Mouse (Mus musculus) G1E (cell line): ENCODE measurements around the gene Fyb. TPM values are rescaled to one million over a fixed set of nuclear protein-coding genes. Genes with fewer than 3 reads are reported as not detected.

Source experiments
- ATAC-seq: 2 replicates; pipeline ENCODE4 v1.8.0; 2016; ENCODE audit warnings: mild to moderate bottlenecking; ENCODE audit not compliant: insufficient number of reproducible peaks, poor library complexity, low FRiP score, severe bottlenecking; ENCODE audit errors: extremely low read depth
- DNase-seq: peaks from one replicate; pipeline ENCODE4 v3.0.0; 2012; ENCODE audit warnings: low spot score
- H3K27me3 ChIP-seq: 2 replicates; pipeline ENCODE4 v1.6.1; 2012; ENCODE audit warnings: mild to moderate bottlenecking, low read length, inconsistent platforms; ENCODE audit not compliant: insufficient read depth
- H3K36me3 ChIP-seq: replicated peaks from 2 replicates; pipeline ENCODE3; 2012; ENCODE audit warnings: mild to moderate bottlenecking, inconsistent platforms
- H3K4me1 ChIP-seq: 2 replicates; pipeline ENCODE4 v1.6.1; 2012; ENCODE audit warnings: low read depth, low read length, inconsistent platforms, mixed read lengths; ENCODE audit not compliant: insufficient read depth
- H3K4me3 ChIP-seq: 2 replicates; pipeline ENCODE4 v1.5.1; 2012; ENCODE audit warnings: low read depth, mild to moderate bottlenecking, inconsistent platforms, low read length, moderate library complexity, mixed read lengths
- H3K9me3 ChIP-seq: replicated peaks from 2 replicates; pipeline ENCODE4 v1.6.1; 2012; ENCODE audit warnings: inconsistent platforms
- CTCF ChIP-seq: IDR thresholded peaks from 2 replicates; pipeline ENCODE4 v1.5.1; 2012; ENCODE audit warnings: low read depth, low read length, inconsistent platforms, mixed read lengths
- GATA1 ChIP-seq: IDR thresholded peaks from 2 replicates; pipeline ENCODE4 v1.6.1; 2012; ENCODE audit warnings: borderline replicate concordance, low read length, inconsistent platforms, mixed read lengths
- GATA2 ChIP-seq: IDR thresholded peaks from 2 replicates; pipeline ENCODE4 v1.6.1; 2012; ENCODE audit warnings: low read depth, low read length, inconsistent platforms, borderline replicate concordance
- POLR2AphosphoS5 ChIP-seq: IDR thresholded peaks from 2 replicates; pipeline ENCODE4 v1.6.1; 2012; ENCODE audit warnings: low read depth, low read length, inconsistent platforms; ENCODE audit not compliant: insufficient replicate concordance
- TAL1 ChIP-seq: conservative IDR thresholded peaks from 2 replicates; pipeline ENCODE4 v1.6.1; 2012; ENCODE audit warnings: low read depth, low read length, inconsistent platforms, mixed read lengths
- polyA plus RNA-seq: library from polyadenylated mRNA; stranded (reverse); fragments of >175 nt; gene quantifications from 2 replicates; pipeline ENCODE4 v1.2.3, GENCODE M21; 2012
- total RNA-seq, 2 experiments: library from RNA; stranded (forward) in 1 of 2; stranded (reverse) in 1 of 2; fragments of 200-1000 nt in 1 of 2; fragments of >200 nt in 1 of 2; fragmentation: Nextera tagmentation in 1 of 2; gene quantifications; 2 replicates each; pipeline ENCODE4 v1.2.3; 2014 to 2017

Fyb gene
- total and polyA plus RNA-seq, 3 experiments: 126 to 1,103 (median 317) TPM

DNA sequence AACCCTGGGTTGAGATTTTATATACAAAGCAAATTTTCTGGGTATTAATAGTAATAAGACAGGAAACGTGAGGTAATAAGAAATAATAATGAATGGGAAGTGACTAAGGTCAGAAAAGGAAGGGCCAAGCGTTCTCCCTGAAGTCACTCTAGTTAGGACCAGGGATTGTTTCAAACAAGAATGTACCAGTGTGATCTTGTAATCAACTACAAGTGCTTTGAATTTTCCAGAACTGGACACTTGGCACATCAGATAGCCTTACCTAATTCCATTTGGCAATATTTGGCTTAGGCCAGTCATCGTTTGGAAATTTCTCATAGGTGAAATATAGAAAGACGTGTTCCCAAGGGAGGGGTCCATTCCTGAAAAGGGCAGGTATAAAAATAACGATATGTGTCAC is 103.5 kb downstream of the Fyb start:
- Histone ChIP-seq H3K4me1 (peaks cover 46% of the 10 kb centered on the region), H3K36me3 (peaks cover 56% of the 10 kb centered on the region), H3K4me3 (no peak overlapping the region), H3K27me3 (no peaks in the 10 kb centered on the region), H3K9me3 (no peaks in the 10 kb centered on the region)
- DNase-seq (no peak), ATAC-seq (no peak)
- TF ChIP-seq POLR2AphosphoS5: no peak
- TF ChIP-seq CTCF: no peak
- no peak for TF ChIP-seq GATA1
- TF ChIP-seq GATA2: no peak
- no peak for TF ChIP-seq TAL1

- Histone ChIP-seq H3K36me3 (peaks cover 63% of the 10 kb centered on the region), H3K4me1 (peaks cover 31% of the 10 kb centered on the region), H3K27me3 (no peaks in the 10 kb centered on the region), H3K4me3 (no peak overlapping the region), H3K9me3 (no peaks in the 10 kb centered on the region)
- no peak for TF ChIP-seq TAL1
- DNase-seq (no peak), ATAC-seq (no peak)
Observed at GRCm38 (mm10) chr15:6628431-6629077, 105.9 kb downstream of the Fyb start.

DNA sequence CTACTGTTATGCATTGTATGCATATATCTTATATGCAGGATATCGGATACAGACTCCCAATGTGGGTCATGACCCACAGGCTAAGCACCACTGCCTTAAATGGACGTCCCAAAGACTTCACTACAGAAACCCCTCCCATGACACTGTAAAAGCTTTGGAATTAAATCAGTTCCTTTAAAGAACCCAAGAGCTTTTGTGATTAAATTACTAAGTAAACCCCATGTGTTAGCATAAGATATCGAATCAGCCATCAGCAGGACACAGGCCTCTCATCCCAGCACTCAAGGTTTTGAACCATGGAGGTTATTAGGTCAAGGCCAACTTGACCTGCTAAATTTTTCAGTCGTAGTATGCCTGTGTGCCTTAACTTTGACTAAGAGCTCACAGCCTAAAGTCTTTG is 106.5 kb downstream of the Fyb start:
- H3K4me3 ChIP-seq: no peak overlapping the region
- H3K9me3 ChIP-seq: no peaks in the 10 kb centered on the region
- TF ChIP-seq CTCF: no peak
- no peak for TF ChIP-seq GATA2
- TF ChIP-seq GATA1: no peak
- TF ChIP-seq TAL1: no peak
- no peak for TF ChIP-seq POLR2AphosphoS5
- H3K4me1 ChIP-seq: peaks cover 25% of the 10 kb centered on the region
- ATAC-seq: no peak
- DNase-seq: no peak
- peaks cover 69% of the 10 kb centered on the region for H3K36me3 ChIP-seq
- no peaks in the 10 kb centered on the region for H3K27me3 ChIP-seq

DNA sequence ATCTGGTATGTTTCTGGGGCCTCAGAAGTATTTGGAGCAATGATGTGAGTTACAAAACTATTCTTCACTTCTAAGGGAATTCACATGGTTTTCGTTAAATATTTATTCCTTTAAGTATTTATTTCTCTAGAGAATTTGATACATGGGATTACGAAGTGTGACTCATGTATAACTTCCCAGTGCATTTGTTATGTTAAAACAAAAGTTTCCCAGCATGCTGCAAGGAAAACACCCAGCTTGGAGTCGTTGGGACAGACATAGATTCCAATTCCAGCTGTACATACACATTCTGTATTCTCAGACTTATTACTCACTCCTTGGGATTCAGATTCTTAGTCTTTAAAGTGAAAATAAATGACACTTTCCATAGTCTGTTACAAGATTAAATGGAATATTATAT is 112.8 kb downstream of the Fyb start:
- no peak for DNase-seq
- H3K9me3 ChIP-seq: no peaks in the 10 kb centered on the region
- H3K4me1 ChIP-seq: peaks cover 2% of the 10 kb centered on the region; the same call in 1 of the 2 replicates
- no peaks in the 10 kb centered on the region for H3K27me3 ChIP-seq
- H3K4me3 ChIP-seq: no peak overlapping the region
- TF ChIP-seq TAL1 (no peak), GATA1 (no peak), GATA2 (no peak), POLR2AphosphoS5 (no peak), CTCF (no peak)
- H3K36me3 ChIP-seq: peaks cover 73% of the 10 kb centered on the region
- no peak for ATAC-seq

DNA sequence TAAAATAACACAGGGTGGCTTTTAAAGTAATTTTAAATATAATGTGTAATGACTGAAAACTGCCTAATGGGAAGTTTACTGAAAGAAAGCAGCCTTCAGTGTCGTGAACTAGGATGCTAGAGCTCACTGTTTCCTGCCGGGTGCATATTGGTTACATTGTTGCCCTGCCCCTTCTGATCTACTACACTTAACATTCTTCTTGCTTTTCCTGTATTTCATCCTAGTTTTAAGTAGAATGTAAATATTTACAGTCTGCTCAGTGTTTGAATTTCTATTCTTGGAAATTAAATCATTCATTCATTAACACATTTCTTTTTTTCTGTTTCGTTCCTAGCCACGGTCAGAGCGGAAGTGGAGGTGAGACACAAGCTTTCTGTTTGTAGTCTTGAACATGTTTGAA is 119.6 kb downstream of the Fyb start:
- no peak overlapping the region for H3K4me3 ChIP-seq
- H3K9me3 ChIP-seq: no peaks in the 10 kb centered on the region
- H3K27me3 ChIP-seq: no peaks in the 10 kb centered on the region
- peaks cover 2% of the 10 kb centered on the region; the same call in 1 of the 2 replicates for H3K4me1 ChIP-seq
- DNase-seq (no peak), ATAC-seq (no peak)
- no peak for TF ChIP-seq GATA2
- TF ChIP-seq TAL1: no peak
- TF ChIP-seq CTCF: no peak
- no peak for TF ChIP-seq GATA1
- no peak for TF ChIP-seq POLR2AphosphoS5
- H3K36me3 ChIP-seq: peaks cover 74% of the 10 kb centered on the region

- peaks cover 68% of the 10 kb centered on the region for H3K36me3 ChIP-seq
- no peak for TF ChIP-seq GATA2
- no peak for TF ChIP-seq POLR2AphosphoS5
- TF ChIP-seq TAL1: no peak
- no peak for TF ChIP-seq CTCF
- no peak for TF ChIP-seq GATA1
- DNase-seq (no peak), ATAC-seq (no peak)
- no peaks in the 10 kb centered on the region for H3K27me3 ChIP-seq
- no peaks in the 10 kb centered on the region for H3K9me3 ChIP-seq
- H3K4me3 ChIP-seq: no peak overlapping the region
- no peaks in the 10 kb centered on the region for H3K4me1 ChIP-seq
Observed at GRCm38 (mm10) chr15:6645498-6645897, 122.8 kb downstream of the Fyb start.

DNA sequence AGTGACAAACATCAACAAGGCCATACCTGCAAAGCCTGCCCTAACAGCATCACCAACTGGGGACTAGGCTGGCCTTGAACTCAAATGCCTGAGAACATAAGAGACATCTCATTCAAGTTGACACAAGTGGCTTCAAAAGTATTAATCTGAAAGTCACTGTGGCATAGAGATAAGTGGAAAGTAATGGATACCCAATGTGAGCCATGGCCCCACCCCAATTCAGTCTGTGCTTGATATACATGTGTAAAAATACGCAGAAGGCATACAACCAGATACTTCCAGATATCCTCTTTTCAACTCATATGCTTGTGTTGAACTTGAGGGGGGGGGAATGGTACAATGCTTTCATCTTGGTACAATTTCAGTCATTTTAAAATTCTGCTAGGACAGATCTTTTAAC is 124.4 kb downstream of the Fyb start:
- peaks cover 59% of the 10 kb centered on the region for H3K36me3 ChIP-seq
- no peaks in the 10 kb centered on the region for H3K9me3 ChIP-seq
- no peak overlapping the region for H3K4me3 ChIP-seq
- H3K27me3 ChIP-seq: no peaks in the 10 kb centered on the region
- peaks cover 2% of the 10 kb centered on the region; the same call in 1 of the 2 replicates for H3K4me1 ChIP-seq
- no peak for ATAC-seq
- TF ChIP-seq POLR2AphosphoS5 (no peak), GATA1 (no peak), TAL1 (no peak), GATA2 (no peak), CTCF (no peak)
- DNase-seq: no peak
